Mouse (Mus musculus): Measurements from ENCODE around the gene Fbn1. TPM values are rescaled to one million over a fixed set of nuclear protein-coding genes. Genes with fewer than 3 reads are reported as not detected.

Fbn1 gene
- total RNA-seq, 2 experiments from 2014 or later: 58.1 to 62.0 TPM

- intact Hi-C loops (cut with DNase I): no loop called here
- peak in 1 of 2 experiments; percentile 30 for DNase-seq
Observed at GRCm38 (mm10) chr2:125470553-125471295, 37.1 kb downstream of the Fbn1 start.

GRCm38 (mm10) chr2:125464036-125464435 is 43.8 kb downstream of the Fbn1 start:
- intact Hi-C loops (cut with DNase I): no loop called here
- no peak for DNase-seq

- no peak for DNase-seq
- intact Hi-C loops (cut with DNase I): no loop called here
Observed at GRCm38 (mm10) chr2:125459087-125459486, 48.7 kb downstream of the Fbn1 start.

GRCm38 (mm10) chr2:125456059-125456789 is 51.6 kb downstream of the Fbn1 start:
- no peak for DNase-seq
- intact Hi-C loops (cut with DNase I): no loop called here

- intact Hi-C loops (cut with DNase I): no loop called here
- DNase-seq: no peak
Observed at GRCm38 (mm10) chr2:125454781-125455180, 53.0 kb downstream of the Fbn1 start.

- intact Hi-C loops (cut with DNase I): no loop called here
- no peak for DNase-seq
Observed at GRCm38 (mm10) chr2:125452369-125453097, 55.3 kb downstream of the Fbn1 start.

- intact Hi-C loops (cut with DNase I): no loop called here
- no peak for DNase-seq
Observed at GRCm38 (mm10) chr2:125449361-125449760, 58.4 kb downstream of the Fbn1 start.

GRCm38 (mm10) chr2:125448881-125449280 is 58.9 kb downstream of the Fbn1 start:
- no peak for DNase-seq
- intact Hi-C loops (cut with DNase I): no loop called here

- no peak for DNase-seq
- intact Hi-C loops (cut with DNase I): no loop called here
Observed at GRCm38 (mm10) chr2:125447274-125447898, 60.4 kb downstream of the Fbn1 start.

- no peak for DNase-seq
- intact Hi-C loops (cut with DNase I): no loop called here
Observed at GRCm38 (mm10) chr2:125438381-125438780, 69.4 kb downstream of the Fbn1 start.

GRCm38 (mm10) chr2:125436240-125436639 is 71.6 kb downstream of the Fbn1 start:
- DNase-seq: no peak
- intact Hi-C loops (cut with DNase I): no loop called here

- intact Hi-C loops (cut with DNase I): no loop called here
- DNase-seq: no peak
Observed at GRCm38 (mm10) chr2:125433524-125433923, 74.3 kb downstream of the Fbn1 start.

- peak in 1 of 2 experiments; percentile 44 for DNase-seq
- intact Hi-C loops (cut with DNase I): no loop called here
Observed at GRCm38 (mm10) chr2:125431491-125431890, 76.3 kb downstream of the Fbn1 start.

GRCm38 (mm10) chr2:125428811-125429438 is 78.9 kb downstream of the Fbn1 start:
- DNase-seq: peak; percentile 51 to 60

GRCm38 (mm10) chr2:125420604-125421003 is 87.2 kb downstream of the Fbn1 start:
- intact Hi-C loops (cut with DNase I): loop anchor here (5.0 kb wide), 1 partner anchor 98 kb away; no protein-coding TSS in a partner anchor
- DNase-seq: no peak

More at GRCm38 (mm10) chr2:125428811-125429438, 78.9 kb downstream of the Fbn1 start:
- intact Hi-C loops (cut with DNase I): loop anchor here (5.0 kb wide), 1 partner anchor 97 kb away; no protein-coding TSS in a partner anchor

- intact Hi-C loops (cut with DNase I): loop anchor here (5.0 kb wide), 1 partner anchor 97 kb away; no protein-coding TSS in a partner anchor
- no peak for DNase-seq
Observed at GRCm38 (mm10) chr2:125419681-125420080, 88.1 kb downstream of the Fbn1 start.

- no peak for DNase-seq
- intact Hi-C loops (cut with DNase I): no loop called here
Observed at GRCm38 (mm10) chr2:125418546-125418945, 89.2 kb downstream of the Fbn1 start.

GRCm38 (mm10) chr2:125416541-125417245 is 91.1 kb downstream of the Fbn1 start:
- intact Hi-C loops (cut with DNase I): no loop called here
- DNase-seq: no peak

- no peak for DNase-seq
- intact Hi-C loops (cut with DNase I): no loop called here
Observed at GRCm38 (mm10) chr2:125412351-125412750, 95.4 kb downstream of the Fbn1 start.

All from gastrocnemius, postnatal 36 days (tissue).